Mouse (Mus musculus): ENCODE results near the gene Scel.

DNA sequence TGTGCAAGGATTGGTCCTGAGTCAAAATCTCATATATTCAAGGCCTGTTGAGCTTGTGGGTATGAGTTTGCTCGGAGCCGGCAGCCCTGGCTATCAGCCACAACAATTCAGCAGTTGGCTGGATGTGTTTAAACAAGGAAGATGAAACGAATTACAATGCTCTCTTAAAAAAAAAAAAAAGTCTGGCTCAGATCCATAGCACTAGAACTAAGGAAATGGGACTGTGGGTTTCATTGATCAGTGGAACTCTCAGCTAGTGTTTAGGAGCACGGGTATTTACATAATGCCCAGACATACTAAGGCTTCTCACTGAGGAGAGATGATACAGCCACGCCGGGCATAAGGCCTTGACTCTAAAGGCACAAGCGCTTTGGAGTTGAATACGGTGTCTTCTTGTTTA, 32.6 kb downstream of the Scel start:
- TF ChIP-seq CTCF (IDR thresholded peaks at IDR 0.05; ENCODE audit: insufficient read depth, low read depth, low read length) (no peak), POLR2A (IDR thresholded peaks at IDR 0.05; ENCODE audit: insufficient read depth, low read depth, low read length) (no peak)

All from olfactory bulb, adult 2 months (tissue).